ENCODE assay signal across 8 mouse cellular contexts in genomic region chr12:98733776-98734175, GRCm38 (mm10). TPM values are rescaled to one million over a fixed set of nuclear protein-coding genes. Genes with fewer than 3 reads are reported as not detected.
DNase-seq lines count a peak whose midpoint lies in the region; ATAC-seq and TF ChIP-seq lines count a peak whose summit lies in the region.

No protein-coding gene starts in this region.

- peak overlapping the region; percentile 66 for H3K9ac ChIP-seq in lung, embryonic 14.5 days
- peak overlapping the region; percentile 60 for H3K9ac ChIP-seq in limb, embryonic 14.5 days (ENCODE audit: low read depth, low read length, severe bottlenecking)
- H3K9ac ChIP-seq in neural tube, embryonic 15.5 days (replicated peaks): peak overlapping the region; percentile 78

- peaks cover 17% of the 10 kb centered on the region for H3K4me1 ChIP-seq in lung, embryonic 14.5 days (ENCODE audit: insufficient read depth)
- H3K4me1 ChIP-seq in forebrain, embryonic 10.5 days: peaks cover 45% of the 10 kb centered on the region
- peaks cover 28% of the 10 kb centered on the region for H3K4me1 ChIP-seq in limb, embryonic 14.5 days (ENCODE audit: control insufficient read depth, insufficient read depth, low read length)
- peaks cover 40% of the 10 kb centered on the region for H3K4me1 ChIP-seq in neural tube, embryonic 15.5 days

- no peaks in the 10 kb centered on the region for H3K27me3 ChIP-seq in lung, embryonic 14.5 days (ENCODE audit: insufficient read depth, low read length)
- peaks cover 23% of the 10 kb centered on the region for H3K27me3 ChIP-seq in forebrain, embryonic 10.5 days (ENCODE audit: poor library complexity, severe bottlenecking)
- no peaks in the 10 kb centered on the region for H3K27me3 ChIP-seq in limb, embryonic 14.5 days (ENCODE audit: control insufficient read depth, insufficient read depth, low read length)
- peaks cover 11% of the 10 kb centered on the region; the same call in 1 of the 2 replicates for H3K27me3 ChIP-seq in neural tube, embryonic 15.5 days (replicated peaks)

- peak overlapping the region; percentile 62 for H3K4me3 ChIP-seq in lung, embryonic 14.5 days (ENCODE audit: low read depth, low read length)
- H3K4me3 ChIP-seq in forebrain, embryonic 10.5 days: peak overlapping the region; percentile 62
- H3K4me3 ChIP-seq in limb, embryonic 14.5 days (replicated peaks; ENCODE audit: low read length): peak overlapping the region; percentile 59
- H3K4me3 ChIP-seq in neural tube, embryonic 15.5 days (replicated peaks): peak overlapping the region; percentile 77

- peak overlapping the region; percentile 81 for H3K4me2 ChIP-seq in lung, embryonic 14.5 days
- H3K4me2 ChIP-seq in limb, embryonic 14.5 days (replicated peaks; ENCODE audit: low read depth, low read length, severe bottlenecking): peak overlapping the region; percentile 86
- peak overlapping the region; percentile 89 for H3K4me2 ChIP-seq in neural tube, embryonic 15.5 days

- ATAC-seq in lung, embryonic 14.5 days (ENCODE audit: insufficient read depth): no peak
- ATAC-seq in limb, embryonic 14.5 days (ENCODE audit: low FRiP score, low read depth): no peak
- peak; percentile 42; the same call in 1 of the 2 replicates for ATAC-seq in neural tube, embryonic 15.5 days (ENCODE audit: low FRiP score)

- TF ChIP-seq POLR2A in limb, embryonic 14.5 days (IDR thresholded peaks at IDR 0.05; ENCODE audit: borderline replicate concordance, extremely low read depth, insufficient read depth, insufficient read length): no peak

- H3K36me3 ChIP-seq in lung, embryonic 14.5 days (ENCODE audit: insufficient read depth): peaks cover 11% of the 10 kb centered on the region; the same call in 1 of the 2 replicates
- peaks cover 32% of the 10 kb centered on the region for H3K36me3 ChIP-seq in forebrain, embryonic 10.5 days (replicated peaks)
- peaks cover 1% of the 10 kb centered on the region; the same call in 1 of the 2 replicates for H3K36me3 ChIP-seq in limb, embryonic 14.5 days (ENCODE audit: control insufficient read depth, insufficient read depth, low read length)
- H3K36me3 ChIP-seq in neural tube, embryonic 15.5 days: no peaks in the 10 kb centered on the region

- no peak overlapping the region for H3K27ac ChIP-seq in lung, embryonic 14.5 days (ENCODE audit: low read depth)
- H3K27ac ChIP-seq in forebrain, embryonic 10.5 days: peak overlapping the region; percentile 40; the same call in 1 of the 2 replicates
- no peak overlapping the region for H3K27ac ChIP-seq in limb, embryonic 14.5 days (replicated peaks; ENCODE audit: low read depth, low read length)
- peak overlapping the region; percentile 81; the same call in 1 of the 2 replicates for H3K27ac ChIP-seq in neural tube, embryonic 15.5 days (replicated peaks)

- 13% methylated on average over 12 of the region's 12 CpGs for WGBS in lung, embryonic 14.5 days
- WGBS in forebrain, embryonic 10.5 days: 14% methylated on average over 12 of the region's 12 CpGs
- WGBS in limb, embryonic 14.5 days: 13% methylated on average over 12 of the region's 12 CpGs
- WGBS in neural tube, embryonic 15.5 days: 14% methylated on average over 12 of the region's 12 CpGs

- H3K9me3 ChIP-seq in lung, embryonic 14.5 days (ENCODE audit: low read depth, low read length): no peaks in the 10 kb centered on the region
- no peaks in the 10 kb centered on the region for H3K9me3 ChIP-seq in forebrain, embryonic 10.5 days
- no peaks in the 10 kb centered on the region for H3K9me3 ChIP-seq in limb, embryonic 14.5 days (ENCODE audit: control insufficient read depth, low read length)
- no peaks in the 10 kb centered on the region for H3K9me3 ChIP-seq in neural tube, embryonic 15.5 days (replicated peaks)

- no peak for TF ChIP-seq CTCF in lung, embryonic 14.5 days (IDR thresholded peaks at IDR 0.05; ENCODE audit: low read depth)

- DNase-seq in lung, embryonic 14.5 days: no peak
- DNase-seq in lung, postnatal 36 days: no peak
- DNase-seq in forebrain, embryonic 10.5 days (ENCODE audit: extremely low spot score, low spot score): no peak
- no peak for DNase-seq in limb, embryonic 14.5 days (ENCODE audit: low spot score)
- no peak for DNase-seq in adrenal gland, postnatal 25 days
- DNase-seq in left cerebral cortex, adult 9 months (ENCODE audit: low spot score in 2 of 2): no peak
- DNase-seq in MN1 (ENCODE audit: low spot score): no peak

RNA-seq across cellular contexts. Expression of gene Ptpn21, which starts 3.4 kb away (rescaled TPM):
- 13.4 and 14.5 TPM in 2 replicates for polyA plus RNA-seq in lung, embryonic 14.5 days (2014; fragmentation: Nextera tagmentation; extraction: Ambion mirVana)
- polyA plus RNA-seq in forebrain, embryonic 10.5 days (2016; fragmentation: Nextera tagmentation; extraction: Ambion mirVana): 7.4 TPM in 2 replicates
- polyA plus RNA-seq in limb, embryonic 14.5 days (2012; rRNA removed): 13.1 and 16.7 TPM in 2 replicates
- polyA plus RNA-seq in limb, embryonic 14.5 days (2014; fragmentation: Nextera tagmentation; extraction: Ambion mirVana): 9.3 and 9.9 TPM in 2 replicates
- 3.4 and 4.6 TPM in 2 replicates for polyA plus RNA-seq in neural tube, embryonic 15.5 days (2015; fragmentation: Nextera tagmentation; extraction: Ambion mirVana)
- total RNA-seq in adrenal gland, postnatal 25 days (2021): 20.8 and 24.0 TPM in 2 replicates

RNA-seq across cellular contexts. Expression of gene Zc3h14, which starts 13.0 kb away (rescaled TPM):
- polyA plus RNA-seq in lung, embryonic 14.5 days (2014; fragmentation: Nextera tagmentation; extraction: Ambion mirVana): 154 and 155 TPM in 2 replicates
- polyA plus RNA-seq in forebrain, embryonic 10.5 days (2016; fragmentation: Nextera tagmentation; extraction: Ambion mirVana): 133 and 141 TPM in 2 replicates
- polyA plus RNA-seq in limb, embryonic 14.5 days (2012; rRNA removed): 138 and 145 TPM in 2 replicates
- 128 and 137 TPM in 2 replicates for polyA plus RNA-seq in limb, embryonic 14.5 days (2014; fragmentation: Nextera tagmentation; extraction: Ambion mirVana)
- 96.3 and 105 TPM in 2 replicates for polyA plus RNA-seq in neural tube, embryonic 15.5 days (2015; fragmentation: Nextera tagmentation; extraction: Ambion mirVana)
- total RNA-seq in adrenal gland, postnatal 25 days (2021): 90.7 and 130 TPM in 2 replicates

Comparison
In these comparisons a context has a peak if more than half of its experiments do, and no peak if none do; other contexts are left out.
1. H3K27ac ChIP-seq: peak in forebrain, embryonic 10.5 days (single experiment) and neural tube, embryonic 15.5 days (single experiment); none in lung, embryonic 14.5 days (single experiment) and limb, embryonic 14.5 days (single experiment).
2. Peak in every context shown above with its lines, with median percentiles within 50 percentile points of each other: H3K4me2 ChIP-seq, H3K4me3 ChIP-seq and H3K9ac ChIP-seq.